Mouse (Mus musculus) testis, adult 2 months (tissue): ENCODE data around the gene Sumf1.

Experiments
- CTCF ChIP-seq: fragments of 200-500 bp; IDR thresholded peaks from 2 replicates; pipeline ENCODE4 v1.5.1; 2012; ENCODE audit warnings: low read depth, mild to moderate bottlenecking, inconsistent platforms, low read length, moderate library complexity; ENCODE audit not compliant: control insufficient read depth, insufficient read depth, insufficient replicate concordance
- POLR2A ChIP-seq: fragments of 200-500 bp; IDR thresholded peaks from 2 replicates; pipeline ENCODE4 v1.6.1; 2012; ENCODE audit warnings: low read depth, mild to moderate bottlenecking, inconsistent platforms, low read length, moderate library complexity; ENCODE audit not compliant: control insufficient read depth

DNA sequence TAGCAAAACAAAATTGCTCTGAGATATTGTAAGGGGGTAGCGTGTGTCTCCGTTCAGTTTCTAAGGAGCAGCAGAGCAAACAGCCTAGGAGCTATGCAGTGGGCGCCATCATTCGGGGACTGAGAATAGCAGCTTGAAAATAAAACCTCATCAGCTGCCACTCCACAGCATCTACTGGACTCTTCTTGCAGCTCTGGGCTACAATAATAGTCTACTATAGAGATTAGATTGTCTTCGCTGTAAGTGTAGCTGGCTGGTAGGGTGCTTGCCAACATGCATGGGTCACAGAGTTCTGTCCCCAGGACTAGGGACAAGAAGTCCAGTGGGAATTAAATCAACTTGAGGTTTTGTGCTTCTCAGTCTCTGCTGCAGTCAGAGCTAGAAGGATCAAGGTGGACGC is 42.1 kb upstream of the Sumf1 start:
- TF ChIP-seq POLR2A (no peak), CTCF (no peak)
